Mouse (Mus musculus) thymus, adult 2 months (tissue): ENCODE measurements around the gene Bbc3. TPM values are rescaled to one million over a fixed set of nuclear protein-coding genes. Genes with fewer than 3 reads are reported as not detected.
A peak's percentile ranks its signal among the peaks of the same experiment; 100 is the strongest.

Source experiments
- DNase-seq: peaks from one replicate; pipeline ENCODE4 v3.0.0; 2021
- H3K27ac ChIP-seq: fragments of 200-500 bp; 2 replicates; pipeline ENCODE4 v1.5.1; 2012; ENCODE audit warnings: low read length, control low read depth; ENCODE audit not compliant: control insufficient read depth, insufficient read depth
- H3K27me3 ChIP-seq: fragments of 200-500 bp; 2 replicates; pipeline ENCODE4 v1.6.1; 2012; ENCODE audit warnings: mild to moderate bottlenecking, low read length, moderate library complexity, mixed read lengths; ENCODE audit not compliant: control insufficient read depth, insufficient read depth
- H3K36me3 ChIP-seq: fragments of 200-500 bp; 2 replicates; pipeline ENCODE4 v1.6.1; 2012; ENCODE audit warnings: mild to moderate bottlenecking, low read length, moderate library complexity; ENCODE audit not compliant: control insufficient read depth, insufficient read depth
- H3K4me1 ChIP-seq: fragments of 200-500 bp; replicated peaks from 2 replicates; pipeline ENCODE4 v1.6.1; 2012; ENCODE audit warnings: low read length; ENCODE audit not compliant: control insufficient read depth, insufficient read depth
- H3K4me3 ChIP-seq: fragments of 200-500 bp; 2 replicates; pipeline ENCODE4 v1.5.1; 2012; ENCODE audit warnings: mild to moderate bottlenecking, low read length, control low read depth, moderate library complexity; ENCODE audit not compliant: control insufficient read depth, insufficient read depth
- CTCF ChIP-seq: fragments of 200-500 bp; IDR thresholded peaks from 2 replicates; pipeline ENCODE4 v1.5.1; 2012; ENCODE audit warnings: mild to moderate bottlenecking, control low read depth, low read length, moderate library complexity, borderline replicate concordance; ENCODE audit not compliant: control insufficient read depth, poor library complexity, insufficient read depth; ENCODE audit errors: extremely low read depth
- POLR2A ChIP-seq: fragments of 200-500 bp; IDR thresholded peaks from 2 replicates; pipeline ENCODE4 v1.6.1; 2012; ENCODE audit warnings: mild to moderate bottlenecking, low read length, control low read depth, moderate library complexity; ENCODE audit not compliant: control insufficient read depth, poor library complexity, insufficient read depth; ENCODE audit errors: extremely low read depth
- WGBS: fragments of 180-500 bp; shearing (Covaris S2); methylation state at CpG from one replicate; pipeline ENCODE4 v1.1.7; 2018; 5-methylcytosine and 5-hydroxymethylcytosine counted together
- polyA plus RNA-seq: library from polyadenylated mRNA; depleted of rRNA; stranded (reverse); fragments of >200 nt; gene quantifications from 2 replicates; pipeline ENCODE4 v1.2.3, GENCODE M21; 2012

Gene Bbc3
- polyA plus RNA-seq, 1 experiment: 49.8 TPM

GRCm38 (mm10) chr7:16326607-16326971 lies 18.4 kb downstream of the Bbc3 start:
- H3K4me1 ChIP-seq: no peaks in the 10 kb centered on the region
- WGBS: 93% methylated on average over 2 of the region's 2 CpGs
- H3K27ac ChIP-seq: no peak overlapping the region
- H3K36me3 ChIP-seq: peaks cover 30% of the 10 kb centered on the region
- H3K4me3 ChIP-seq: no peak overlapping the region
- no peaks in the 10 kb centered on the region for H3K27me3 ChIP-seq
- no peak for DNase-seq
- TF ChIP-seq CTCF: no peak
- no peak for TF ChIP-seq POLR2A

GRCm38 (mm10) chr7:16329146-16329545 lies 21.0 kb downstream of the Bbc3 start:
- TF ChIP-seq CTCF: no peak
- TF ChIP-seq POLR2A: no peak
- 96% methylated on average over 3 of the region's 3 CpGs for WGBS

DNA sequence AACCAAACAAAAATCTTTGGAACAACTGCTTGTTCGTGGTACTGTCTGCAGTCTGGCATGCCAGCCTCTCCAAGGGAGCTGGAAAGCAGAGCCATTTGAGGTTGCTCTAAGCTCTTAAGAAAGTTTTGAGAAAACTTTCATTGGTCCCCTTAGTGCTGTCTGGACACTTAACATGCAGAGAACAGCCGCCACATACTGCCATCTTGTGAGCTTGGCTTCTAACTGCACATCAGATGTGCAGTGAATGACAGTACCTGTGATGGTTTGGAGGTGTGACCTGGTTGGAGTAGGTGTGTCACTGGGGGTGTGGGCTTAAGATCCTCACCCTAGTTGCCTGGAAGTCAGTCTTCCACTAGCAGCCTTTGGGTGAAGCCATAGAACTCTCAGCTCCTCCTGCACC lies 29.5 kb downstream of the Bbc3 start:
- H3K4me1 ChIP-seq: no peaks in the 10 kb centered on the region
- 89% methylated on average over 2 of the region's 2 CpGs for WGBS

More at GRCm38 (mm10) chr7:16329146-16329545, 21.0 kb downstream of the Bbc3 start:
- Histone ChIP-seq H3K27me3 (no peaks in the 10 kb centered on the region), H3K36me3 (peaks cover 46% of the 10 kb centered on the region), H3K4me3 (no peak overlapping the region), H3K4me1 (no peaks in the 10 kb centered on the region), H3K27ac (no peak overlapping the region)
- no peak for DNase-seq

GRCm38 (mm10) chr7:16344598-16344997 lies 36.4 kb downstream of the Bbc3 start:
- H3K27me3 ChIP-seq: no peaks in the 10 kb centered on the region
- H3K4me1 ChIP-seq: no peaks in the 10 kb centered on the region
- 83% methylated on average over 3 of the region's 3 CpGs for WGBS
- H3K4me3 ChIP-seq: no peak overlapping the region
- H3K27ac ChIP-seq: no peak overlapping the region
- H3K36me3 ChIP-seq: peaks cover 3% of the 10 kb centered on the region
- TF ChIP-seq POLR2A (no peak), CTCF (no peak)
- DNase-seq: no peak

More for the DNA sequence above, 29.5 kb downstream of the Bbc3 start:
- Histone ChIP-seq H3K27ac (no peak overlapping the region), H3K36me3 (peaks cover 33% of the 10 kb centered on the region), H3K27me3 (no peaks in the 10 kb centered on the region), H3K4me3 (no peak overlapping the region)
- DNase-seq: peak; percentile 19
- no peak for TF ChIP-seq POLR2A

- no peak overlapping the region for H3K4me3 ChIP-seq
- no peaks in the 10 kb centered on the region for H3K27me3 ChIP-seq
- DNase-seq: no peak
- WGBS: 57% methylated on average over 4 of the region's 4 CpGs
- TF ChIP-seq CTCF (no peak), POLR2A (no peak)
- no peak overlapping the region for H3K27ac ChIP-seq
- no peaks in the 10 kb centered on the region for H3K4me1 ChIP-seq
- H3K36me3 ChIP-seq: peaks cover 3% of the 10 kb centered on the region
Measured at GRCm38 (mm10) chr7:16345297-16345696, 37.1 kb downstream of the Bbc3 start.

DNA sequence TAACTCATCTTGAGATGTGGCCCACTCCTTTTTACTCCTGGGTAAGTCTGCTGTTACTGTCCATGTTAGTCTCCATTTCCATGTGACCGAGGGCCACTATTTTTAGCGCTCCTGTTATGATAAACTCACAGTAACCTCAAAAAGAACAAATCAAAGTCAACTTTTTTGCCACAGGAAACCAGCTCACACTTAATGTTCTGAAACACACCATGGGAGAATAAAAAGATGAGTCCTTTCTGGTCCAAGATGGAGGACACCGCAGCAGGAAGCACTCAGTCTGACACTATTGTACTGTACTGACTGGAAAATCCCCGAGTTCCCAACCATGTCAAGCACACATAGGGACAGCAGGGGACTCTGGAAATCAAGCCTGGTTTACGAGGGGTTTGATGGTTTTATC lies 41.8 kb downstream of the Bbc3 start:
- Histone ChIP-seq H3K27ac (no peak overlapping the region), H3K27me3 (no peaks in the 10 kb centered on the region), H3K4me1 (no peaks in the 10 kb centered on the region), H3K36me3 (peaks cover 20% of the 10 kb centered on the region), H3K4me3 (no peak overlapping the region)
- WGBS: 81% methylated on average over 5 of the region's 5 CpGs
- TF ChIP-seq POLR2A: no peak
- TF ChIP-seq CTCF: no peak
- DNase-seq: no peak

DNA sequence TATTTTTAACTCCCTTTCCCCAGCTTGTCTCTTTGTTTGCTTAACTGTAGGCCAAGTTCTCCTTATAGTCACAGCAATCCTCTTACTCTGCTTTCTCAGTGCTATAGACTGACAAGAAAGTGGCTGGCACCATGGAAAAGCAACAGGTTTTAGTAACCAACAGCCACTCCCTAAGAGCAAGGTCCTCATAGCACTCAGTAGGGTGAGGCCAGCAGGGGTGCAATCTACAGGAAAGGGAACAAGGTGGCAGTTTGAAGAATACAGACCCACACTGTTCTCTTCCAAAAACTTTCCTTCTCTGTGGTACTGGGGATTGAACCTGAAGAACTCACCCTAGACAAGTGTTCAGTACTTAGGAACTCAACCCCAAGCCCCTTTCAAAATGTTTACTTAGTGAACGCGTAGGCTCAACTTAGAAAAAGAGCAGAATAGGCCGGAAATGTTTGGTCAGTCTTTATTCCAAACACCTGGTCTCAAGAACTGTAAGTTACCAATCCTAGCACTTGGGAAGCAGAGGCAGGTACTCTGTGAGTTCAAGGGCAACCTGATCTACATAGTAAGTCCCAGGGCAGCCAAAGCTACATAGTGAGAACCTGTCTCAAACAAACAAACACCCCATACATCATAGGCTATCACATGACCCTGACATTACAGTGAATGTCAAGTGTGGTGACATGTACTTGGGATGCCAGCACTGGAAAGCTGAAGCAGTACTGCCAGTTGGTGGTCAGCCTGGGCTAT lies 47.8 kb downstream of the Bbc3 start:
- 98% methylated on average over 3 of the region's 3 CpGs for WGBS

More for the DNA sequence above, 47.8 kb downstream of the Bbc3 start:
- no peaks in the 10 kb centered on the region for H3K27me3 ChIP-seq
- H3K4me3 ChIP-seq: no peak overlapping the region
- no peak overlapping the region for H3K27ac ChIP-seq
- H3K36me3 ChIP-seq: peaks cover 52% of the 10 kb centered on the region
- H3K4me1 ChIP-seq: no peaks in the 10 kb centered on the region
- TF ChIP-seq POLR2A: no peak
- TF ChIP-seq CTCF: no peak
- DNase-seq: no peak
